Mouse (Mus musculus) 3T3-L1 (cell line): ENCODE results near the gene Ifi211.
"Not testable (repeated sequence)": the region's sequence is repeated elsewhere in the genome, so short reads cannot be mapped to it uniquely, and the experiment has no call there.

Experiments
- DNase-seq: peaks from one replicate; pipeline ENCODE4 v3.0.0-alpha.2; 2015; ENCODE audit warnings: low read depth, low spot score

Ifi211 gene

GRCm38 (mm10) chr1:173879225-173879987 lies 33.4 kb downstream of the Ifi211 start:
- peak; percentile 26 for DNase-seq

DNA sequence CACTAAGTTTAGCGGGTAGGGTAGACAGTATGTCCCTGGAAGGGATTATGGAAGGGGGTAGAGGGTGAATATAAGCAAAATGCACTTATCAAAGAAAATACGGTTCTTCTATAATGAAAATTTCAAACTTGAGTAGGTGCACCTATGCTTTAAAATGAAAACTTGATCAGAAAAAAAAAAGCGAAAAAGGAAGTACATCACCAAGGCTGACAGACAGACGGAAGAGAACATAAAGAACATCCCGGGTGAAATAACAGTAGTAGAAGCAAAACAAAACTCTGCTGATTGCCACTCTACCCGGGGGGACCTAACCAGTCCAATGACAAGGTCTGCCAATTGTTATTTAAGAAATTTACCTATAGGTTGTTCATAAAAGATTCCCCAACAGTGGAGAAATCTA lies 34.6 kb downstream of the Ifi211 start:
- not testable (repeated sequence) for DNase-seq

GRCm38 (mm10) chr1:173877125-173877524 lies 35.7 kb downstream of the Ifi211 start:
- DNase-seq, result peak; percentile 35

GRCm38 (mm10) chr1:173868586-173868985 lies 44.3 kb downstream of the Ifi211 start:
- DNase-seq, result not testable (repeated sequence)

- DNase-seq, result no peak
Observed at GRCm38 (mm10) chr1:173866504-173866903, 46.3 kb downstream of the Ifi211 start.

DNA sequence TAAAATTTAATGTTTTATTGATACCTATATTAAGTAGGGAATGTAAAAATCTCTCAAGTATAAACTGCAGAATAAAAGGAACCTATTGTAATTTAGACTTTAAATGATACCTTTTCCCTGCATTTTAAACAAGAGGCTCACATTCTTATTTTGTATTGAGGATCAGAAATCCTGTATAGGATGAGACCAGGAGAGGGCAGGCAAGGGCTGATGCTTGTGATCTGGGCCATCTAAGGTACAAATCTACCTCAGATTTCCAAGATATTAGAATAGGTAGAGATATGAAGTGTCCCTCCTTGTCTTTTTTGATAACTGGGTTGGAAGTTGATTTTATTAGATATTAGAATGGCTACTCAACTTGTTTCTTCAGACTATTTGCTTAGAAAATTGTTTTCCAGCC lies 59.1 kb downstream of the Ifi211 start:
- peak; percentile 74 for DNase-seq

DNA sequence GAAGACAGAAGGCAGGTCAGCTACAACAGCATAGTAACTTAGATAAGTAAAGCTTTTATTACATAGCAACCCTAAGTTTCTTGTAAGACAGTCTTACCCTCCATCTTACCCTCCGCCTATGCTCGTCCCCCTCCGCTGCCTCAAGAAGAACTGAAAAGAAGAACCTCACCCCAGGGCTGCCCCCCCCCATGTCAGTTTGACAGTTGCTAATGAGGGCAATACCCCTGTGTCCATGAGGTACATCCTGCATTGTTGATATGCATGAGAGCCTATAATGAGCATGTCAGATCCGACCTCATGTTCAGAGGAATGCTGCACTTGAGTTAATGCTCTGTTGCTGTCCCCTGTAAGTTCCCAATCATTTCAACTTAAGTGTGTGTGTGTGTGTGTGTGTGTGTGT lies 60.0 kb downstream of the Ifi211 start:
- DNase-seq, result not testable (repeated sequence)
